Mouse (Mus musculus) bone marrow, adult 2 months (tissue): ENCODE data around the gene Pbrm1.

Experiments used
- CTCF ChIP-seq: fragments of 200-500 bp; IDR thresholded peaks from 2 replicates; pipeline ENCODE4 v1.5.1; 2011; ENCODE audit warnings: low read length, control low read depth; ENCODE audit not compliant: control insufficient read depth, insufficient read depth
- POLR2A ChIP-seq: fragments of 200-500 bp; IDR thresholded peaks from 2 replicates; pipeline ENCODE4 v1.6.1; 2011; ENCODE audit warnings: low read depth, mild to moderate bottlenecking, control low read depth, low read length, borderline replicate concordance; ENCODE audit not compliant: control insufficient read depth

DNA sequence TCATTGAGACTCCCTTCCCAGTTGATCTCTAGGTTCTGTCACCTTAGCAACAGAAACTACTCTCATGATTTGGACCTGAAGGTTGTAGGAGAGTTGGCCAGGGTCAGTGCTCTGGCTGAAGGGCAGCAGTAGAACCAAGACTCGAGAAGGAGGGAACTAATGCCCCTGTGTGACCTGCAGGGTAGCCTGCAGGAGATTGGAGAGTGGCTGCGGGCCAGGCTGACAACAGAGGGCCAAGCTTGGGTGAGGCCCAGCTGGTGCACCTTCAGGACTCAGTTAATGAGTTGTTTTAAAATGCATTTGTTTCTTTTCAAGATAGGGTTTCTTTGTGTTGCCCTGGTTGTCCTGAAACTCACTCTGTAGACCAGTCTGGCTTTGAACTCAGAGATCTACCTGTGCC, 146.1 kb downstream of the Pbrm1 start:
- TF ChIP-seq CTCF, result no peak
- TF ChIP-seq POLR2A, result no peak
